Mouse (Mus musculus) liver, adult 2 months (tissue): ENCODE results near the gene Slc16a10. TPM values are rescaled to one million over a fixed set of nuclear protein-coding genes. Genes with fewer than 3 reads are reported as not detected.

ENCODE experiments used
- DNase-seq: peaks from one replicate; pipeline ENCODE4 v3.0.0-alpha.2; 2011; ENCODE audit warnings: low read depth, low spot score; ENCODE audit errors: extremely low read depth
- H3K27ac ChIP-seq: fragments of 200-500 bp; replicated peaks from 2 replicates; pipeline ENCODE4 v1.5.1; 2012; ENCODE audit warnings: low read depth, mild to moderate bottlenecking, control low read depth, inconsistent platforms, low read length; ENCODE audit not compliant: insufficient read depth
- H3K27me3 ChIP-seq: fragments of 200-500 bp; 2 replicates; pipeline ENCODE4 v1.6.1; 2012; ENCODE audit warnings: mild to moderate bottlenecking, moderate library complexity, low read length, inconsistent platforms; ENCODE audit not compliant: control insufficient read depth, insufficient read depth
- H3K36me3 ChIP-seq: fragments of 200-500 bp; 2 replicates; pipeline ENCODE4 v1.6.1; 2012; ENCODE audit warnings: low read length, inconsistent platforms; ENCODE audit not compliant: control insufficient read depth, insufficient read depth
- H3K4me1 ChIP-seq: fragments of 200-500 bp; 2 replicates; pipeline ENCODE4 v1.6.1; 2011; ENCODE audit warnings: low read length; ENCODE audit not compliant: control insufficient read depth, insufficient read depth
- H3K4me3 ChIP-seq: fragments of 200-500 bp; 2 replicates; pipeline ENCODE4 v1.5.1; 2011; ENCODE audit warnings: low read depth, mild to moderate bottlenecking, control low read depth, low read length, moderate library complexity; ENCODE audit not compliant: insufficient read depth
- H3K79me2 ChIP-seq: fragments of 200-500 bp; 2 replicates; pipeline ENCODE4 v1.6.1; 2012; ENCODE audit warnings: inconsistent platforms, mild to moderate bottlenecking, low read length, moderate library complexity; ENCODE audit not compliant: control insufficient read depth, insufficient read depth
- H3K9ac ChIP-seq: fragments of 200-500 bp; 2 replicates; pipeline ENCODE4 v1.6.1; 2012; ENCODE audit warnings: low read depth, mild to moderate bottlenecking, control low read depth, inconsistent platforms, low read length
- CTCF ChIP-seq: fragments of 200-500 bp; IDR thresholded peaks from 2 replicates; pipeline ENCODE4 v1.5.1; 2011; ENCODE audit warnings: low read depth, low read length, control low read depth
- POLR2A ChIP-seq: fragments of 200-500 bp; IDR thresholded peaks from 2 replicates; pipeline ENCODE4 v1.6.1; 2011; ENCODE audit warnings: low read length, control low read depth; ENCODE audit not compliant: insufficient read depth; ENCODE audit errors: extremely low read depth
- WGBS: fragments of 180-500 bp; shearing (Covaris S2); methylation state at CpG from one replicate; pipeline ENCODE4 v1.1.7; 2018; 5-methylcytosine and 5-hydroxymethylcytosine counted together
- polyA plus RNA-seq: library from polyadenylated mRNA; depleted of rRNA; stranded (reverse); fragments of >200 nt; gene quantifications from 2 replicates; pipeline ENCODE4 v1.2.3, GENCODE M21; 2012; rRNA removed
- total RNA-seq: library from RNA; depleted of rRNA; stranded (reverse); fragments of >200 nt; gene quantifications from 2 replicates; pipeline ENCODE4 v1.2.3, GENCODE M21; 2014; rRNA removed

Slc16a10 gene
- total RNA-seq (72.2 and 76.0 TPM in 2 replicates), polyA plus RNA-seq (55.4 and 61.4 TPM in 2 replicates)

- TF ChIP-seq CTCF (0 out of 2 replicates have a peak, but pooled peaks have one; percentile 6), POLR2A (peak; percentile 97)
Measured at GRCm38 (mm10) chr10:40141864-40142523, at the start of gene Slc16a10. Gene Slc16a10, minus strand, starts transcription at chr10:40142258.

GRCm38 (mm10) chr10:40191338-40191979 lies 49.4 kb upstream of the Slc16a10 start:
- TF ChIP-seq POLR2A, result no peak
- no peak for TF ChIP-seq CTCF

More at GRCm38 (mm10) chr10:40141864-40142523, at the start of gene Slc16a10:
- Histone ChIP-seq H3K36me3 (no peaks in the 10 kb centered on the region), H3K4me3 (peak within 1 kb of the TSS; percentile 95), H3K9ac (peak within 1 kb of the TSS; percentile 90), H3K79me2 (peaks cover 24% of the 10 kb centered on the region), H3K4me1 (peaks cover 15% of the 10 kb centered on the region), H3K27ac (peak within 1 kb of the TSS; percentile 51), H3K27me3 (no peaks in the 10 kb centered on the region)
- DNase-seq, result peak; percentile 89
- WGBS, result under 1% methylated on average over 64 of the region's 76 CpGs

GRCm38 (mm10) chr10:40190871-40191270 lies 48.8 kb upstream of the Slc16a10 start:
- no peak overlapping the region for H3K9ac ChIP-seq
- no peaks in the 10 kb centered on the region for H3K27me3 ChIP-seq
- no peaks in the 10 kb centered on the region for H3K79me2 ChIP-seq
- DNase-seq, result no peak
- no peak for TF ChIP-seq POLR2A
- TF ChIP-seq CTCF, result 0 out of 2 replicates have a peak, but pooled peaks have one; percentile 18
- H3K36me3 ChIP-seq, result no peaks in the 10 kb centered on the region
- WGBS, result 65% methylated on average over 8 of the region's 8 CpGs
- H3K27ac ChIP-seq, result no peak overlapping the region
- H3K4me3 ChIP-seq, result no peak overlapping the region
- H3K4me1 ChIP-seq, result peaks cover 13% of the 10 kb centered on the region

More at GRCm38 (mm10) chr10:40191338-40191979, 49.4 kb upstream of the Slc16a10 start:
- Histone ChIP-seq H3K27ac (no peak overlapping the region), H3K27me3 (no peaks in the 10 kb centered on the region), H3K4me1 (peaks cover 13% of the 10 kb centered on the region), H3K36me3 (no peaks in the 10 kb centered on the region), H3K4me3 (no peak overlapping the region), H3K9ac (no peak overlapping the region), H3K79me2 (no peaks in the 10 kb centered on the region)
- DNase-seq, result no peak
- WGBS, result 59% methylated on average over 22 of the region's 22 CpGs

GRCm38 (mm10) chr10:40189689-40190088 lies 47.6 kb upstream of the Slc16a10 start:
- H3K9ac ChIP-seq, result no peak overlapping the region
- WGBS, result 57% methylated on average over 2 of the region's 2 CpGs
- H3K4me3 ChIP-seq, result no peak overlapping the region
- TF ChIP-seq CTCF (no peak), POLR2A (no peak)
- no peak for DNase-seq
- H3K79me2 ChIP-seq, result no peaks in the 10 kb centered on the region
- no peak overlapping the region for H3K27ac ChIP-seq
- peaks cover 13% of the 10 kb centered on the region for H3K4me1 ChIP-seq
- no peaks in the 10 kb centered on the region for H3K36me3 ChIP-seq
- no peaks in the 10 kb centered on the region for H3K27me3 ChIP-seq

- no peaks in the 10 kb centered on the region for H3K36me3 ChIP-seq
- H3K4me1 ChIP-seq, result peaks cover 13% of the 10 kb centered on the region
- no peaks in the 10 kb centered on the region for H3K79me2 ChIP-seq
- WGBS, result 24% methylated on average over 3 of the region's 3 CpGs
- no peak overlapping the region for H3K27ac ChIP-seq
- no peak overlapping the region for H3K9ac ChIP-seq
- TF ChIP-seq CTCF (no peak), POLR2A (no peak)
- H3K4me3 ChIP-seq, result no peak overlapping the region
- peak; percentile 88 for DNase-seq
- H3K27me3 ChIP-seq, result no peaks in the 10 kb centered on the region
Measured at GRCm38 (mm10) chr10:40188831-40189230, 46.8 kb upstream of the Slc16a10 start.
